Mouse (Mus musculus): Measurements from ENCODE around the gene Psmc3.

DNA sequence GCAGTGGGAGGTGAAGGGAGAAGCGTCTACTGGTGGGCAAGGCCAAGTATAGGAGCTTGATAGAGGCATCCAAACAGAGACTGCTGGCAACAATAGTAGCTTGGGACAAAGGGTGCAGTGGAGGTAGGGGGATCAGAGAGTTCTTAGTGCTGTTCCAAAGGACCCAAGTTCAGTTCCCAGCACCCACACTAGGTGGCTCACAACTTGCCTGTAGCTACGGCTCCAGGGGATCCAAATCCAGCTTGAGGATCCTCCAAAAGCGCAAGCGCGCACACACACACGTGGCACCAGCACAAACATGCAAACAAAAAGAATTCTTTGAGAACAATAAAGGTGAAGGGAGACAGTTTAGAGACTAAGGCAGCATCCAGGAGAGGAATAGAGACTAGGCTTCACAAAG, 10.4 kb downstream of the Psmc3 start:
- TF ChIP-seq CTCF (conservative IDR thresholded peaks at IDR 0.05; ENCODE audit: low read length) (peak; percentile 33; the same call in 1 of the 2 replicates), POU5F1 (IDR thresholded peaks at IDR 0.05; ENCODE audit: borderline replicate concordance, low read length) (no peak)
